Comparison of ENCODE assay signal across 23 mouse cellular contexts in genomic region chr14:77534120-77534519, GRCm38 (mm10).
A peak's percentile ranks its signal among the peaks of the same experiment; 100 is the strongest.
DNase-seq lines count a peak whose midpoint lies in the region; ATAC-seq and TF ChIP-seq lines count a peak whose summit lies in the region.
"Had no signal": no experiment of that assay in that cellular context is flagged by ENCODE, and none has a peak within 500 bp of the region (broad histone marks: within the 10 kb centered on the region; RNA-seq: fewer than 3 reads in every experiment).

No protein-coding gene starts in this region.

- no peak overlapping the region for H3K4me3 ChIP-seq in limb, embryonic 11.5 days (ENCODE audit: low read depth, low read length)
- H3K4me3 ChIP-seq in limb, embryonic 10.5 days = no peak overlapping the region
- H3K4me3 ChIP-seq in layer of hippocampus, adult 2 months = no peak overlapping the region
- H3K4me3 ChIP-seq: forebrain, embryonic 13.5 days; hindbrain, embryonic 13.5 days had no signal

- no peak overlapping the region for H3K9ac ChIP-seq in limb, embryonic 11.5 days (ENCODE audit: low read length)
- H3K9ac ChIP-seq: forebrain, embryonic 13.5 days; hindbrain, embryonic 13.5 days; liver, embryonic 14.5 days had no signal

- WGBS in limb, embryonic 11.5 days = 77% methylated on average over 7 of the region's 7 CpGs
- WGBS in limb, embryonic 10.5 days = 87% methylated on average over 7 of the region's 7 CpGs

- no peak for ATAC-seq in limb, embryonic 11.5 days (ENCODE audit: insufficient number of reproducible peaks, low FRiP score, low TSS enrichment, low read depth)
- ATAC-seq: activated CD4-positive, CD25-positive, alpha-beta regulatory T cell, adult 4 months; forebrain, embryonic 13.5 days; intestine, postnatal 0 days had no signal

- H3K4me1 ChIP-seq in limb, embryonic 11.5 days (ENCODE audit: control insufficient read depth, insufficient read depth, low read length) = no peaks in the 10 kb centered on the region
- H3K4me1 ChIP-seq in limb, embryonic 10.5 days = no peaks in the 10 kb centered on the region

- H3K27me3 ChIP-seq in limb, embryonic 11.5 days (ENCODE audit: control insufficient read depth, insufficient read depth, low read length) = no peaks in the 10 kb centered on the region
- H3K27me3 ChIP-seq in limb, embryonic 10.5 days (ENCODE audit: low read depth, poor library complexity, severe bottlenecking) = no peaks in the 10 kb centered on the region
- H3K27me3 ChIP-seq: forebrain, embryonic 13.5 days; hindbrain, embryonic 13.5 days had no signal

- no peak for TF ChIP-seq CTCF in layer of hippocampus, adult 2 months (conservative IDR thresholded peaks at IDR 0.05)

- H3K36me3 ChIP-seq in limb, embryonic 11.5 days (ENCODE audit: control insufficient read depth, insufficient read depth, low read length) = no peaks in the 10 kb centered on the region
- H3K36me3 ChIP-seq in limb, embryonic 10.5 days = no peaks in the 10 kb centered on the region
- H3K36me3 ChIP-seq: hindbrain, embryonic 13.5 days had no signal

- no peak overlapping the region for H3K4me2 ChIP-seq in limb, embryonic 11.5 days (ENCODE audit: low read depth, severe bottlenecking)
- H3K4me2 ChIP-seq: forebrain, embryonic 13.5 days; heart, embryonic 11.5 days; hindbrain, embryonic 13.5 days had no signal

- peak; percentile 9 for DNase-seq in limb, embryonic 11.5 days (ENCODE audit: low spot score)
- no peak for DNase-seq in limb, embryonic 10.5 days (ENCODE audit: low spot score)
- DNase-seq in brain, adult 2 months (ENCODE audit: low read depth, low spot score) = peak; percentile 72
- peak; percentile 44 to 50 for DNase-seq in cerebellum, adult 18-20 months
- peak; percentile 69 to 74 for DNase-seq in cerebellum, postnatal 10 days
- no peak for DNase-seq in layer of hippocampus, adult 2 months (ENCODE audit: low spot score in 2 of 2)
- no peak for DNase-seq in heart, adult 9 months (ENCODE audit: low spot score in 2 of 2)
- DNase-seq in adrenal gland, adult 2 months = no peak
- DNase-seq: adrenal gland, adult 8-10 months; gastrocnemius, postnatal 25 days; heart, postnatal 36 days; kidney, postnatal 10 days; liver; lung, adult 2 months; lung, postnatal 10 days; right cerebral cortex, postnatal 25 days had no signal

- no peak overlapping the region for H3K27ac ChIP-seq in limb, embryonic 11.5 days (replicated peaks; ENCODE audit: low read depth, low read length)
- no peak overlapping the region for H3K27ac ChIP-seq in limb, embryonic 10.5 days
- H3K27ac ChIP-seq in layer of hippocampus, adult 2 months = no peak overlapping the region
- H3K27ac ChIP-seq: forebrain, embryonic 13.5 days; hindbrain, embryonic 13.5 days; liver, embryonic 14.5 days; macrophage had no signal

- H3K9me3 ChIP-seq in limb, embryonic 11.5 days (ENCODE audit: control insufficient read depth, low read length) = no peaks in the 10 kb centered on the region
- no peaks in the 10 kb centered on the region for H3K9me3 ChIP-seq in limb, embryonic 10.5 days (replicated peaks)
- H3K9me3 ChIP-seq: forebrain, embryonic 13.5 days; hindbrain, embryonic 13.5 days had no signal

Comparison
In these comparisons a context has a peak if more than half of its experiments do, and no peak if none do; other contexts are left out.
1. DNase-seq: peak in limb, embryonic 11.5 days (single experiment), brain, adult 2 months (single experiment), cerebellum, adult 18-20 months (2 of 2) and cerebellum, postnatal 10 days (2 of 2); none in limb, embryonic 10.5 days (single experiment), layer of hippocampus, adult 2 months (0 of 2), heart, adult 9 months (0 of 2) and adrenal gland, adult 2 months (single experiment).